Mouse (Mus musculus): ENCODE results near the gene Pip4k2a. TPM values are rescaled to one million over a fixed set of nuclear protein-coding genes. Genes with fewer than 3 reads are reported as not detected.
A peak's percentile ranks its signal among the peaks of the same experiment; 100 is the strongest.

The Pip4k2a gene
- total and polyA plus RNA-seq, 2 experiments from 2014 or later, result 8.4 to 9.3 TPM

- H3K36me3 ChIP-seq (ENCODE audit: insufficient read depth), result peaks cover 4% of the 10 kb centered on the region; the same call in 1 of the 2 replicates
- no peak overlapping the region for H3K4me2 ChIP-seq (ENCODE audit: low read depth)
- no peak overlapping the region for H3K27ac ChIP-seq (ENCODE audit: low read depth, low read length)
- H3K4me1 ChIP-seq (ENCODE audit: insufficient read depth), result no peaks in the 10 kb centered on the region
- 75% methylated on average over 5 of the region's 5 CpGs for WGBS
- no peak overlapping the region for H3K9ac ChIP-seq
- no peak for TF ChIP-seq CTCF (IDR thresholded peaks at IDR 0.05; ENCODE audit: low read depth)
- H3K9me3 ChIP-seq (ENCODE audit: low read length), result no peaks in the 10 kb centered on the region
- no peaks in the 10 kb centered on the region for H3K27me3 ChIP-seq (ENCODE audit: insufficient read depth, low read length)
- DNase-seq (no peak), ATAC-seq (no peak)
- no peak overlapping the region for H3K4me3 ChIP-seq (ENCODE audit: low read depth, low read length)
Measured at GRCm38 (mm10) chr2:18853345-18853744, 144.6 kb downstream of the Pip4k2a start.

GRCm38 (mm10) chr2:18850657-18851056, 147.3 kb downstream of the Pip4k2a start:
- Histone ChIP-seq H3K4me3 (ENCODE audit: low read depth, low read length) (no peak overlapping the region), H3K36me3 (ENCODE audit: insufficient read depth) (peaks cover 4% of the 10 kb centered on the region; the same call in 1 of the 2 replicates), H3K4me1 (ENCODE audit: insufficient read depth) (no peaks in the 10 kb centered on the region), H3K27me3 (ENCODE audit: insufficient read depth, low read length) (no peaks in the 10 kb centered on the region), H3K4me2 (ENCODE audit: low read depth) (no peak overlapping the region), H3K9me3 (ENCODE audit: low read length) (no peaks in the 10 kb centered on the region), H3K9ac (no peak overlapping the region), H3K27ac (ENCODE audit: low read depth, low read length) (no peak overlapping the region)
- DNase-seq (no peak), ATAC-seq (peak; percentile 59; the same call in 1 of the 2 replicates)
- TF ChIP-seq CTCF (IDR thresholded peaks at IDR 0.05; ENCODE audit: low read depth), result no peak
- 32% methylated on average over 8 of the region's 8 CpGs for WGBS

- H3K27me3 ChIP-seq (ENCODE audit: insufficient read depth, low read length), result no peaks in the 10 kb centered on the region
- H3K9ac ChIP-seq, result no peak overlapping the region
- H3K9me3 ChIP-seq (ENCODE audit: low read length), result no peaks in the 10 kb centered on the region
- no peak overlapping the region for H3K4me2 ChIP-seq (ENCODE audit: low read depth)
- TF ChIP-seq CTCF (IDR thresholded peaks at IDR 0.05; ENCODE audit: low read depth), result no peak
- H3K4me3 ChIP-seq (ENCODE audit: low read depth, low read length), result no peak overlapping the region
- 0 out of 2 replicates have a peak, but pooled peaks have one; percentile 16 for ATAC-seq
- no peak overlapping the region for H3K27ac ChIP-seq (ENCODE audit: low read depth, low read length)
- 56% methylated on average over 5 of the region's 5 CpGs for WGBS
- no peak for DNase-seq
- H3K4me1 ChIP-seq (ENCODE audit: insufficient read depth), result no peaks in the 10 kb centered on the region
- H3K36me3 ChIP-seq (ENCODE audit: insufficient read depth), result peaks cover 9% of the 10 kb centered on the region; the same call in 1 of the 2 replicates
Measured at GRCm38 (mm10) chr2:18848074-18848629, 149.8 kb downstream of the Pip4k2a start.

- no peak for ATAC-seq
- H3K27me3 ChIP-seq (ENCODE audit: insufficient read depth, low read length), result no peaks in the 10 kb centered on the region
- no peak overlapping the region for H3K9ac ChIP-seq
- no peak overlapping the region for H3K27ac ChIP-seq (ENCODE audit: low read depth, low read length)
- H3K36me3 ChIP-seq (ENCODE audit: insufficient read depth), result peaks cover 13% of the 10 kb centered on the region; the same call in 1 of the 2 replicates
- no peak overlapping the region for H3K4me2 ChIP-seq (ENCODE audit: low read depth)
- no peak for TF ChIP-seq CTCF (IDR thresholded peaks at IDR 0.05; ENCODE audit: low read depth)
- no peak for DNase-seq
- no peak overlapping the region for H3K4me3 ChIP-seq (ENCODE audit: low read depth, low read length)
- no peaks in the 10 kb centered on the region for H3K9me3 ChIP-seq (ENCODE audit: low read length)
- WGBS, result 92% methylated on average over 6 of the region's 6 CpGs
- H3K4me1 ChIP-seq (ENCODE audit: insufficient read depth), result no peaks in the 10 kb centered on the region
Measured at GRCm38 (mm10) chr2:18842527-18842926, 155.4 kb downstream of the Pip4k2a start.

- H3K9me3 ChIP-seq (ENCODE audit: low read length), result no peaks in the 10 kb centered on the region
- no peaks in the 10 kb centered on the region for H3K27me3 ChIP-seq (ENCODE audit: insufficient read depth, low read length)
- H3K27ac ChIP-seq (ENCODE audit: low read depth, low read length), result no peak overlapping the region
- WGBS, result 90% methylated on average over 8 of the region's 8 CpGs
- H3K9ac ChIP-seq, result no peak overlapping the region
- H3K4me2 ChIP-seq (ENCODE audit: low read depth), result no peak overlapping the region
- no peak for TF ChIP-seq CTCF (IDR thresholded peaks at IDR 0.05; ENCODE audit: low read depth)
- H3K4me3 ChIP-seq (ENCODE audit: low read depth, low read length), result no peak overlapping the region
- DNase-seq, result no peak
- no peak for ATAC-seq
- no peaks in the 10 kb centered on the region for H3K4me1 ChIP-seq (ENCODE audit: insufficient read depth)
- H3K36me3 ChIP-seq (ENCODE audit: insufficient read depth), result peaks cover 13% of the 10 kb centered on the region; the same call in 1 of the 2 replicates
Measured at GRCm38 (mm10) chr2:18841051-18841450, 156.9 kb downstream of the Pip4k2a start.

GRCm38 (mm10) chr2:18839532-18839931, 158.4 kb downstream of the Pip4k2a start:
- Histone ChIP-seq H3K9ac (no peak overlapping the region), H3K9me3 (ENCODE audit: low read length) (no peaks in the 10 kb centered on the region), H3K36me3 (ENCODE audit: insufficient read depth) (peaks cover 13% of the 10 kb centered on the region; the same call in 1 of the 2 replicates), H3K4me3 (ENCODE audit: low read depth, low read length) (no peak overlapping the region), H3K4me2 (ENCODE audit: low read depth) (no peak overlapping the region), H3K27me3 (ENCODE audit: insufficient read depth, low read length) (no peaks in the 10 kb centered on the region), H3K27ac (ENCODE audit: low read depth, low read length) (no peak overlapping the region), H3K4me1 (ENCODE audit: insufficient read depth) (no peaks in the 10 kb centered on the region)
- TF ChIP-seq CTCF (IDR thresholded peaks at IDR 0.05; ENCODE audit: low read depth), result no peak
- WGBS, result 89% methylated on average over 4 of the region's 4 CpGs
- ATAC-seq (no peak), DNase-seq (no peak)

GRCm38 (mm10) chr2:18835266-18835908, 162.5 kb downstream of the Pip4k2a start:
- DNase-seq (no peak), ATAC-seq (no peak)
- no peak overlapping the region for H3K9ac ChIP-seq
- no peaks in the 10 kb centered on the region for H3K9me3 ChIP-seq (ENCODE audit: low read length)
- WGBS, result 87% methylated on average over 12 of the region's 12 CpGs
- no peaks in the 10 kb centered on the region for H3K4me1 ChIP-seq (ENCODE audit: insufficient read depth)
- TF ChIP-seq CTCF (IDR thresholded peaks at IDR 0.05; ENCODE audit: low read depth), result no peak
- no peak overlapping the region for H3K4me3 ChIP-seq (ENCODE audit: low read depth, low read length)
- no peak overlapping the region for H3K27ac ChIP-seq (ENCODE audit: low read depth, low read length)
- no peaks in the 10 kb centered on the region for H3K27me3 ChIP-seq (ENCODE audit: insufficient read depth, low read length)
- H3K36me3 ChIP-seq (ENCODE audit: insufficient read depth), result no peaks in the 10 kb centered on the region
- no peak overlapping the region for H3K4me2 ChIP-seq (ENCODE audit: low read depth)
